Mouse (Mus musculus) CH12.LX (cell line): ENCODE results near the gene Agbl5. TPM values are rescaled to one million over a fixed set of nuclear protein-coding genes. Genes with fewer than 3 reads are reported as not detected.

Experiments
- DNase-seq: peaks from one replicate; pipeline ENCODE4 v3.0.0-alpha.2; 2013; ENCODE audit errors: extremely low read depth
- H3K27ac ChIP-seq: 2 replicates; pipeline ENCODE4 v1.5.1; 2012; ENCODE audit warnings: low read depth, mild to moderate bottlenecking, control low read depth, moderate library complexity; ENCODE audit not compliant: insufficient read depth
- H3K27me3 ChIP-seq: replicated peaks from 2 replicates; pipeline ENCODE3; 2012; ENCODE audit warnings: inconsistent platforms
- H3K36me3 ChIP-seq, 2 experiments: replicated peaks in 1 of 2; 2 replicates each; pipeline versions ENCODE3 to v1.6.1; 2012; ENCODE audit warnings: inconsistent platforms in 1 of 2, low read length in 1 of 2, mild to moderate bottlenecking in 1 of 2, mixed read lengths in 1 of 2, moderate library complexity in 1 of 2; ENCODE audit not compliant: control insufficient read depth in 1 of 2, insufficient read depth in 1 of 2
- H3K4me1 ChIP-seq, 2 experiments: 2 replicates each; pipeline ENCODE4 v1.6.1; 2012; ENCODE audit warnings: inconsistent platforms in 1 of 2, moderate library complexity in 1 of 2; ENCODE audit not compliant: insufficient read depth in 2 of 2, control insufficient read depth in 1 of 2
- H3K4me2 ChIP-seq: 2 replicates; pipeline ENCODE4 v1.6.1; 2012; ENCODE audit warnings: low read depth, mild to moderate bottlenecking, control low read depth; ENCODE audit not compliant: poor library complexity, insufficient read depth, severe bottlenecking
- H3K4me3 ChIP-seq, 3 experiments: fragments of 150-350 bp in 1 of 3; sonication (generic) in 1 of 3; replicated peaks in 1 of 3; 2 replicates each; pipeline versions ENCODE3 to v1.5.1; 2011 to 2012; ENCODE audit warnings: low read depth in 2 of 3, low read length in 2 of 3, mild to moderate bottlenecking in 2 of 3, moderate library complexity in 2 of 3, control low read depth in 1 of 3, improper control_type of control experiment in 1 of 3, inconsistent platforms in 1 of 3, mixed read lengths in 1 of 3; ENCODE audit not compliant: poor library complexity in 1 of 3
- H3K79me2 ChIP-seq: replicated peaks from 2 replicates; pipeline ENCODE4 v1.6.1; 2012; ENCODE audit warnings: mild to moderate bottlenecking, moderate library complexity; ENCODE audit not compliant: control insufficient read depth, poor library complexity, insufficient read depth, severe bottlenecking; ENCODE audit errors: extremely low read depth
- H3K9ac ChIP-seq: 2 replicates; pipeline ENCODE4 v1.6.1; 2012; ENCODE audit warnings: low read depth, mild to moderate bottlenecking, control low read depth, moderate library complexity; ENCODE audit not compliant: insufficient read depth
- H3K9me3 ChIP-seq: replicated peaks from 2 replicates; pipeline ENCODE3; 2012; ENCODE audit warnings: low read length, inconsistent platforms, mixed read lengths
- BHLHE40 ChIP-seq: IDR thresholded peaks from 2 replicates; pipeline ENCODE4 v1.6.1; 2011; ENCODE audit warnings: mild to moderate bottlenecking, low read depth, low read length, improper control_type of control experiment
- CTCF ChIP-seq, 2 experiments: IDR thresholded peaks in 1 of 2; conservative IDR thresholded peaks in 1 of 2; 2 replicates each; pipeline ENCODE4 v1.5.1; 2011 to 2012; ENCODE audit warnings: low read depth in 2 of 2, low read length in 2 of 2, improper control_type of control experiment in 1 of 2, inconsistent platforms in 1 of 2, mild to moderate bottlenecking in 1 of 2, moderate library complexity in 1 of 2
- ELF1 ChIP-seq: IDR thresholded peaks from 2 replicates; pipeline ENCODE4 v1.6.1; 2014; ENCODE audit warnings: low read depth, mild to moderate bottlenecking, inconsistent platforms, low read length, improper control_type of control experiment
- ETS1 ChIP-seq: conservative IDR thresholded peaks from 2 replicates; pipeline ENCODE4 v1.6.1; 2012; ENCODE audit warnings: low read depth, mild to moderate bottlenecking, inconsistent platforms, low read length, improper control_type of control experiment, moderate library complexity
- IRF4 ChIP-seq: IDR thresholded peaks from 2 replicates; pipeline ENCODE4 v1.6.1; 2014; ENCODE audit warnings: low read depth, mild to moderate bottlenecking, inconsistent platforms, low read length, improper control_type of control experiment
- KAT2A ChIP-seq: IDR thresholded peaks from 2 replicates; pipeline ENCODE4 v1.6.1; 2012; ENCODE audit warnings: low read length, improper control_type of control experiment, inconsistent platforms; ENCODE audit not compliant: insufficient replicate concordance
- MAX ChIP-seq: IDR thresholded peaks from 2 replicates; pipeline ENCODE4 v1.6.1; 2011; ENCODE audit warnings: low read length, improper control_type of control experiment
- MAZ ChIP-seq: IDR thresholded peaks from 2 replicates; pipeline ENCODE4 v1.6.1; 2012; ENCODE audit warnings: low read depth, mild to moderate bottlenecking, inconsistent platforms, low read length, improper control_type of control experiment, moderate library complexity
- MEF2A ChIP-seq: IDR thresholded peaks from 2 replicates; pipeline ENCODE4 v1.6.1; 2014; ENCODE audit warnings: low read depth, mild to moderate bottlenecking, inconsistent platforms, low read length, improper control_type of control experiment, borderline replicate concordance
- NELFE ChIP-seq: IDR thresholded peaks from 2 replicates; pipeline ENCODE4 v1.6.1; 2011; ENCODE audit warnings: low read depth, low read length, improper control_type of control experiment
- PAX5 ChIP-seq: IDR thresholded peaks from 2 replicates; pipeline ENCODE4 v1.6.1; 2012; ENCODE audit warnings: low read length, inconsistent platforms, mixed read lengths
- POLR2AphosphoS2 ChIP-seq: IDR thresholded peaks from 2 replicates; pipeline ENCODE4 v1.6.1; 2011; ENCODE audit warnings: low read depth, low read length, improper control_type of control experiment
- RCOR1 ChIP-seq: conservative IDR thresholded peaks from 2 replicates; pipeline ENCODE4 v1.6.1; 2012; ENCODE audit warnings: low read depth, mild to moderate bottlenecking, inconsistent platforms, low read length, improper control_type of control experiment
- SIN3A ChIP-seq: IDR thresholded peaks from 2 replicates; pipeline ENCODE4 v1.6.1; 2012; ENCODE audit warnings: low read length, improper control_type of control experiment, inconsistent platforms
- SMC3 ChIP-seq: IDR thresholded peaks from 2 replicates; pipeline ENCODE4 v1.6.1; 2011; ENCODE audit warnings: low read depth, low read length, improper control_type of control experiment
- TBP ChIP-seq: conservative IDR thresholded peaks from 2 replicates; pipeline ENCODE4 v1.6.1; 2011; ENCODE audit warnings: low read depth, low read length, improper control_type of control experiment
- TCF12 ChIP-seq: IDR thresholded peaks from 2 replicates; pipeline ENCODE4 v1.6.1; 2014; ENCODE audit warnings: low read depth, mild to moderate bottlenecking, inconsistent platforms, low read length, improper control_type of control experiment
- UBTF ChIP-seq: IDR thresholded peaks from 2 replicates; pipeline ENCODE4 v1.6.1; 2012; ENCODE audit warnings: low read depth, mild to moderate bottlenecking, inconsistent platforms, low read length, improper control_type of control experiment, moderate library complexity
- USF1 ChIP-seq: IDR thresholded peaks from 2 replicates; pipeline ENCODE4 v1.6.1; 2014; ENCODE audit warnings: low read depth, mild to moderate bottlenecking, inconsistent platforms, low read length, improper control_type of control experiment
- ZC3H11A ChIP-seq: IDR thresholded peaks from 2 replicates; pipeline ENCODE4 v1.6.1; 2012; ENCODE audit warnings: low read depth, mild to moderate bottlenecking, inconsistent platforms, low read length, improper control_type of control experiment
- ZKSCAN1 ChIP-seq: IDR thresholded peaks from 2 replicates; pipeline ENCODE4 v1.6.1; 2012; ENCODE audit warnings: low read depth, inconsistent platforms, low read length, improper control_type of control experiment, borderline replicate concordance
- ZMIZ1 ChIP-seq: IDR thresholded peaks from 2 replicates; pipeline ENCODE4 v1.6.1; 2012; ENCODE audit warnings: low read depth, mild to moderate bottlenecking, inconsistent platforms, low read length, improper control_type of control experiment
- ZNF384 ChIP-seq: IDR thresholded peaks from 2 replicates; pipeline ENCODE4 v1.6.1; 2012; ENCODE audit warnings: low read depth, low read length, improper control_type of control experiment, inconsistent platforms
- dilution Hi-C: fragments of 300-500 bp; cut with MboI; formaldehyde crosslinking; loops from 2 replicates; pipeline ENCODE4 v1.14.3; 2020; ENCODE audit warnings: low sequenced_read_pairs; ENCODE audit not compliant: extremely low pct_unique_long_range_greater_than_20kb, extremely low pct_ligation_motif_present
- in situ Hi-C: fragments of 300-500 bp; cut with MboI; formaldehyde crosslinking; loops from 3 replicates; pipeline ENCODE4 v1.14.3; 2019; ENCODE audit warnings: low sequenced_read_pairs, low pct_ligation_motif_present, low pct_unique_long_range_greater_than_20kb, mixed read lengths
- polyA plus RNA-seq: library from polyadenylated mRNA; unstranded; fragments of >175 nt; gene quantifications from 2 replicates; pipeline ENCODE4 v1.2.1, GENCODE M21; 2012; ENCODE audit warnings: low read depth; ENCODE audit not compliant: insufficient read length
- total RNA-seq, 2 experiments: library from RNA; depleted of rRNA; stranded (reverse); fragments of 300-350 nt in 1 of 2; fragments of >200 nt in 1 of 2; gene quantifications; 2 replicates each; pipeline ENCODE4 v1.2.3; 2012 to 2014

The Agbl5 gene
- total and polyA plus RNA-seq, 3 experiments, result 4.1 to 11.6 (median 9.3) TPM

- dilution Hi-C loops (no loop called here), in situ Hi-C loops (no loop called here)
- DNase-seq, result no peak
- Histone ChIP-seq H3K36me3 (no peaks in the 10 kb centered on the region), H3K4me2 (no peak overlapping the region), H3K79me2 (no peaks in the 10 kb centered on the region), H3K4me1 (peaks cover 0 to 14% of the 10 kb centered on the region in 2 experiments; a peak in 3 of 4 replicates), H3K9ac (no peak overlapping the region), H3K4me3 (no peak overlapping the region), H3K27me3 (peaks cover 50% of the 10 kb centered on the region), H3K27ac (no peak overlapping the region), H3K9me3 (no peaks in the 10 kb centered on the region)
- TF ChIP-seq NELFE (no peak), MAZ (no peak), UBTF (no peak), SMC3 (no peak), ZKSCAN1 (no peak), TBP (no peak), RCOR1 (no peak), CTCF (conservative IDR thresholded peaks at IDR 0.05 in 1 of 2, IDR thresholded peaks at IDR 0.05 in 1 of 2; ENCODE audit: low read depth in 2 of 2, low read length in 2 of 2) (no peak), BHLHE40 (no peak), IRF4 (no peak), TCF12 (no peak), SIN3A (no peak)
Observed at GRCm38 (mm10) chr5:30930846-30931245, 42.4 kb downstream of the Agbl5 start.

GRCm38 (mm10) chr5:30931378-30931777 is 42.9 kb downstream of the Agbl5 start:
- no peaks in the 10 kb centered on the region for H3K36me3 ChIP-seq
- no peak for DNase-seq
- dilution Hi-C loops (no loop called here), in situ Hi-C loops (no loop called here)
- peaks cover 0 to 14% of the 10 kb centered on the region in 2 experiments; a peak in 3 of 4 replicates for H3K4me1 ChIP-seq
- H3K9me3 ChIP-seq, result no peaks in the 10 kb centered on the region
- no peak overlapping the region for H3K9ac ChIP-seq
- no peak for TF ChIP-seq MEF2A
- TF ChIP-seq POLR2AphosphoS2, result no peak
- TF ChIP-seq KAT2A, result no peak
- TF ChIP-seq TCF12, result no peak
- TF ChIP-seq TBP, result no peak
- no peak for TF ChIP-seq NELFE
- no peak for TF ChIP-seq MAX
- TF ChIP-seq ELF1, result no peak
- no peak for TF ChIP-seq PAX5
- TF ChIP-seq ZC3H11A, result no peak
- TF ChIP-seq ZNF384, result no peak
- TF ChIP-seq ETS1, result no peak
- no peak for TF ChIP-seq USF1
- TF ChIP-seq ZMIZ1, result no peak
- no peaks in the 10 kb centered on the region for H3K79me2 ChIP-seq
- H3K4me2 ChIP-seq, result no peak overlapping the region
- H3K27me3 ChIP-seq, result peaks cover 46% of the 10 kb centered on the region
- no peak overlapping the region for H3K4me3 ChIP-seq
- H3K27ac ChIP-seq, result no peak overlapping the region
